Mouse (Mus musculus) kidney, adult 2 months (tissue): ENCODE results near the gene Vps41.

Experiments
- CTCF ChIP-seq: fragments of 200-500 bp; conservative IDR thresholded peaks from 2 replicates; pipeline ENCODE4 v1.5.1; 2011; ENCODE audit warnings: low read depth, mild to moderate bottlenecking, control low read depth, low read length, moderate library complexity, mixed read lengths; ENCODE audit not compliant: insufficient read depth, insufficient read length
- POLR2A ChIP-seq: fragments of 200-500 bp; IDR thresholded peaks from one replicate; pipeline ENCODE4 v1.6.1; 2011; ENCODE audit warnings: low read depth, low read length, control low read depth

GRCm38 (mm10) chr13:18730666-18731065 lies 13.6 kb downstream of the Vps41 start:
- TF ChIP-seq CTCF (no peak), POLR2A (no peak)
